Mouse (Mus musculus): Measurements from ENCODE around the gene Rnf208.
"Not testable (repeated sequence)": the region's sequence is repeated elsewhere in the genome, so short reads cannot be mapped to it uniquely, and the experiment has no call there.

Rnf208 gene

DNA sequence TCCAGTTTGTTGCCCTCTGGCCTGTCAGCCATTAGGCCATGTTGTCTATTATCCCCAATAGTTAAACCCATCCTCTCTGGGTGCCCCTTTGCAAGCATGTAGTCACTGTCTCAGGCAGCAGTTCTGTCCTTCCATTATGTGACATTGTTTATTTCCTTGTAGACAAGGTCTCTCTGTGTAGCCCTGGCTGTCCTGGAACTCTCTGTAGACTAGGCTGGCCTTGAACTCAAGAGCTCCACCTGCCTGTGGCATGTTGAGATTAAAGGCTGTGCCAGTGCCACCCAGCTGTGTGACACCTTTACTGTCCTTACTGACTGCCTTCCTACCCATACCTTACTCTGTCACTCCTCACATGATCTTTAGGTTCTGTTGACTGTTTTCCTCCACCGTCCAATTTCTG is 10.3 kb downstream of the Rnf208 start:
- DNase-seq, result no peak

DNA sequence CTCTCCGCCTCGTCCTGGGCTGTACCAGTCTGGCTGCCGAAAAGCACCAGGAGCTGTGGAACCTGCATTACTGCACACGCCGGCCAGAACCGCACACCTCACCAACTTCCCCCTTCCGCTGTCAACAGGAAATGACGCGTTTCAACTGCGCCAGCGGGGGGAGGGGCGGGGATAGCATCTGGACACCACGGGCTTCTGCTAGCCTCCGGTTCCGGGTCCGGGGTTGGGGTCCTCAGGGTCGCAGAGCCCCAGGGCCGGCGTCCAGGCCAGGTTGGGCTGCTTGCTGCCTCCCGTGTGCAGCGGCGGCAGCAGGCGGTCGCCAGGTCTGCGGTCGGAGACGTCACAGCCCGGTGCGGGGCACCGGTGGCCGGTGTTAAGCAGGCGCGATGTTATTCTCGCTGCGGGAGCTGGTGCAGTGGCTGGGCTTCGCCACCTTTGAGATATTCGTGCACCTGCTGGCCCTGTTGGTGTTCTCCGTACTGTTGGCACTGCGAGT is 13.3 kb downstream of the Rnf208 start, which contains the start of gene Tmem203:
TSS of gene Tmem203 (plus strand) at position 156 of the 496 bp plus-strand sequence.
- DNase-seq, result peak; percentile 86

DNA sequence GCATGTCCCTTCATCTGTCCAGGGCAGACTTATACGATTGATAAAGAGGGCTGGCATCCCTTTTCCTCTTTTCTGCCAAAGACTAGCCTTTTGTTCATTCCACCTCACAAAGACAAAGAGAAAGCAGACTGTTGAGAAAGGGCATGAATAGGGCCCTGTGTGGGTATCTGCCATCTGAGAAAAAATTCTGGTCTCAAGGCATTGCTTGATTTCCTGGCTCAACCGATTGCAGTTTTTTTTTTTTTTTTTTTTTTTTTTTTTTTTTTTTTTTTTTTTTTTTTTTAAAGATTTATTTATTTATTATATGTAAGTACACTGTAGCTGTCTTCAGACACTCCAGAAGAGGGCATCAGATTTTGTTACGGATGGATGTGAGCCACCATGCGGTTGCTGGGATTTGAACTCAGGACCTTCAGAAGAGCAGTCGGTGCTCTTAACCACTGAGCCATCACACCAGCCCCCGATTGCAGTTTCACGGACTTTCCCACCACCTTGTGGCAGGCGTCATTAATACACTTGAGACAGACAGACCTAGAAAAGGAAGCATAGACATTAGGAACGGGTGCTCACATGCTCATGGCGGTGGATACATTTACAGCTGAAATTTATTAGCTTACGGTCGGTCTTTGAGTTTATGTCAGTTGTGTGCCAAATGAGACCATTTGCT is 14.5 kb downstream of the Rnf208 start:
- not testable (repeated sequence) for DNase-seq

DNA sequence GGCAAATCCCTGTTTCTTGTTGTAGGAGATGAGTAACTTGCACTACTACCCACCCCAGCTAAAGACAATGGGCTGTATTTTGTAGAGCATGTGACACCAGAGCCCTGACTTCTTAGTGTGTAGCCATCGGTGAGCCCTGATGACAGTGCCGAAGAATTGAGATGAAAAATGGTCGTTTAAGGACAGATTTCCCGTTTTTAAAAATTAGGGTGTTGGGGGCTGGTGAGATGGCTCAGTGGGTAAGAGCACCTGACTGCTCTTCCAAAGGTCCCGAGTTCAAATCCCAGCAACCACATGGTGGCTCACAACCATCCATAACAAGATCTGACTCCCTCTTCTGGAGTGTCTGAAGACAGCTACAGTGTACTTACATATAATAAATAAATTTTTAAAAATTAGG is 15.2 kb downstream of the Rnf208 start:
- DNase-seq, result not testable (repeated sequence)

DNA sequence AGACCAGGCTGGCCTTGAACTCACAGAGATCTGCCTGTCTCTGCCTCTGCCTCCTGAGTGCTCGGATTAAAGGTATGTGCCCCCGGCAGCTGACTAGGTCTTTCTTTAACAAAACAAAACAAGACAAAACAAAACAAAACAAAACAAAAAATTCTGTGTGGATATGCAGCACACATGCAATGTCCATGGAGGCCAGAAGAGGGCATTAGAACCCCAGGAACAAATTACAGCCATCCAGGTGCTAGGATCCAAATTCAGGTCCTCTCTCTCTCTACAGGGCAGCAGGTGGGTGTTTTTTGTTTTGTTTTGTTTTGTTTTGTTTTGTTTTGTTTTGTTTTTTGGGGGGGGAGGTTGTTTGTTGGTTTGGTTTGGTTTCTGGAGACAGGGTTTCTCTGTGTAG is 16.8 kb downstream of the Rnf208 start:
- DNase-seq, result no peak

DNA sequence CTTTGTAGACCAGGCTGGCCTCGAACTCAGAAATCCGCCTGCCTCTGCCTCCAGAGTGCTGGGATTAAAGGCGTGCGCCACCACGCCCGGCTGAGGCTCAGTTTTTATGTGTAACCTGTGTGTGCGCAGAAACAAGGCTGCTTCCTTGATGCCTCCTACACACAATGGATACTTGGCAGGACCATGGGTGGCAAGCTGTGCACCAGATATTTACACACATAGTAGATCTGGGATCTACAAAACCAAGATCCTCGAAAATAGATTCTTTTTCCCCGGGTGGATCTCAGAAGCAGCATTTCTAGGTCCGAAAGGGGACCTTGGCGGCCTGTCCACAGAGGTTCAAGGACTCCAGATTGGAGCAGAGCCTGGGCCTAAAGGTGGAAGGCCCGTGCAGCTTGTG is 19.8 kb downstream of the Rnf208 start:
- DNase-seq, result peak; percentile 70

DNA sequence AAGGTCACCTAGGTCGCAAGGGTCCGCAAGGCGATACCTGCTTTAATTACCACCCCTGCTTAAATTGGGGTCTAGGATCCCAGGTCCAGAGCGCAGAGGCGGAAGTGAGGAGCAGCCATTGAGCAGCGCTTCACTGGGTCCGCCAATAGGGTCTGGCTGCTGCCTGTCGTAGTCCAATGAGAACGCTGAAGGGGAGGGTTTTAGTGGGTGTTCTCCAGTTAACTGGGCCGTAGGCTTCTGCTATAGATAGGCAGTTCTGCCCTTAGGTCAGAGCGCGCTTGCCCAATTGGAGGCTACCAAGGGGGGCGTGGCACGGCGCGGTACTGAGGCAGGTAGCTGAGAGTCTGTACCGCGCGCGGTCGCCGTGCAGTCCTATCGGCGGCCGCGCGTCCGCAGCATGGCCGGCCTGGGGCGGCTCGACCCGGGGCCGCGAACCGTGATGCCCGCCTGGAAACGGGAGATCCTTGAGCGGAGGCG is 20.3 kb downstream of the Rnf208 start, which contains the start of gene Tprn:
TSS of gene Tprn (plus strand) at position 328 of the 477 bp plus-strand sequence.
- DNase-seq, result peak; percentile 98

DNA sequence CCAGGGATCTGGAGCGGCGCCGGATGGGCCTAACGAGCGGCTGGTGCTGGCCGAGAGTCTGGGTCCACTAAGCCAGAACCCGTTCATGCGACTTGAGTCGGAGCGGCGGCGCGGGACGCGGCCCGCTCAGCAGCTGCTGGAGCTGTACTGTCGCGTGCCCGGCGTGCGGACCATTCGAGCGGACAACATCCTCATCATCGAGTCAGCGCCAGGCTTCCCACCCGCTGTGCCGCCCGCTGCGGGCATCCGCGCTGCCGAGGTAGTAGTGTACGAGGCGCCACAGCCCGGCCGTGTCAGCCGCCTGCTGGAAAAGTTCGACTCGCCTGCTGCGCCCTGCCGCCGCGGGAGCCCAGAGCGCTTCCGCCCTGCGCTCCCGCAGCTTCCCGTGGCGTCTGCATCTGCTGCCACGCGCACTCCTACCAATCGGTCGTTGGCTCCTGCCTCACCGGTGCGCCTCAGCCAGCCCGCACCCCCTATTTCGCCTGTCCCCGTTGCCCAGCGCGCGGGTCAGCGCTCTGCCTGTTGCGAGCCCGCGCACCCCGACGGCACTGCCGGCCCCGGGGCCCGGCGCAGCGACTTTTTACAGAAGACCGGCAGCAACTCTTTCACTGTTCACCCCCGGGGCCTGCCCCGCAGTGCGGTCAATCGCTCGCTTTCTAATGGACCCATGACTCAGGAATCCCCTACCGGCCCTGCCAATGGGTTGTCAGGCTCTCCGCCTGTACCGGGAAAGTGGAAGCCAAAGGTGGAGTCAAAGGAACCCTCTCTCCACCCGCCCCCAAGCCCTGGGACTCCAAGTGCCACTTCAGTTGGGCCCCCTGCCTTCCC is 21.0 kb downstream of the Rnf208 start:
- DNase-seq, result no peak

DNA sequence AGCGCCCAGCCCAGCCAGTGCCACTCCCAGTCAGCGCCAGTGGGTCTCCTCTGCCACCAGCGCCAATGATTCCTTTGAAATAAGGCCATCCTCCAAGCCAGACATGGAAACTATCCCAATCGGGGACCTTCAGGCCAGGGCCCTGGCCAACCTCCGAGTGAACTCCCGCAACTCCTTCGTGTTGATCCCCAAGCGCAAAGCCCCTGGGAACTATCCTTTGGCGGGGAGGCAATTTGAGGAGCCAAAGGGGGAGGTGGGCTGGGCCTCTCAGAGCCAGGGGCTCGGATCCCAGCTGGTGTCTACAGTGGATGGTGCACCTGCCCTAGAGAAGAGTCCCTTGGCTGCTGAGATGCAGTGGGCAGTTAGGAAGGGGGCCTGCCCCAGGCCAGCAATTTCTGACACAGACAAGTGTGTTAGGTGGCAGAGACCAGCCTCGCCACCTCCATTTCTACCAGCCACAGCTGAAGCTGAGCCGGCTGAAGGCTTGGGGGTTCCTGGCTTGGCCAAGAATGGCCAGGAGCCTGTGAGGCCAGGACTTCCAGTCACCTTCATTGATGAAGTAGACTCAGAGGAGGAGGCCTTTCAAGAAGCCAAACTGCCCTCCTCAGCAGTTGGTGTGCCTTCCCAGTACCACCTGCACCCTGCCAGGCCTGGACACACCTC is 21.7 kb downstream of the Rnf208 start:
- no peak for DNase-seq

DNA sequence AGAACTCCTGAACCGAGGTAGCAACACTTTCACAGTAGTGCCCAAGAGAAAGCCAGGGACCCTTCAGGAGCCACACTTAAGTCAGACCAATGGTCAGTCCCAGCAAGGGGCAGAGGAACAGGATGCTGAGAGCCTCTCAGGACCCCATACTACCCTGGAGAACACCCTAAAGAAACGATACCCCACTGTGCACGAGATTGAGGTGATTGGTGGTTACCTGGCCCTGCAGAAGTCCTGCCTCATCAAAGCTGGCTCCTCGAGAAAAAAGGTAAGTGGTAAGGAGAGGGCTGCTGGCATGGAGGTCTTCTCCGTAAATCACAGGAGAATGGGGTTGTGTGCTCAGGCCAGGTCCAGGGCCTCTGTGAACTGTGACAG is 22.2 kb downstream of the Rnf208 start:
- DNase-seq, result no peak

DNA sequence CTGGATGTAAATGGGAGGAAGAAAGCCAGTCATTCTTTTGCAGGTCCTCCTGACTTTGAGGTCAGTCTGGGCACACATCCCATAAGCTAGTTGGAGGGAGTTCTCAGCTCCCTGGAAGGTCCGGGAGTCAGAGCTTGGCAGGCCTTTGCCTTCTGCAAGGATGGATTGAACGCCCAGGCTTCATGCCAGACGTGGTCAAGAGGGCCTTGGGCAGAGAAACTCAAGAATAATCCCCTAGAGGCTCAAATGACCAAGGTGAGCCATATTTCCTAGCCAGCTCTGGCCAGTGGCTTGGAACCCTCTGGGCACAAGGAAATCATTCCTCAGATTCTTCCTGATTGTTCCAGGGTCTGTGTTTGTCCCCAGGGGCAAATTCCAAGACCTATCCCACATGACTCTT is 22.8 kb downstream of the Rnf208 start:
- DNase-seq, result no peak

DNA sequence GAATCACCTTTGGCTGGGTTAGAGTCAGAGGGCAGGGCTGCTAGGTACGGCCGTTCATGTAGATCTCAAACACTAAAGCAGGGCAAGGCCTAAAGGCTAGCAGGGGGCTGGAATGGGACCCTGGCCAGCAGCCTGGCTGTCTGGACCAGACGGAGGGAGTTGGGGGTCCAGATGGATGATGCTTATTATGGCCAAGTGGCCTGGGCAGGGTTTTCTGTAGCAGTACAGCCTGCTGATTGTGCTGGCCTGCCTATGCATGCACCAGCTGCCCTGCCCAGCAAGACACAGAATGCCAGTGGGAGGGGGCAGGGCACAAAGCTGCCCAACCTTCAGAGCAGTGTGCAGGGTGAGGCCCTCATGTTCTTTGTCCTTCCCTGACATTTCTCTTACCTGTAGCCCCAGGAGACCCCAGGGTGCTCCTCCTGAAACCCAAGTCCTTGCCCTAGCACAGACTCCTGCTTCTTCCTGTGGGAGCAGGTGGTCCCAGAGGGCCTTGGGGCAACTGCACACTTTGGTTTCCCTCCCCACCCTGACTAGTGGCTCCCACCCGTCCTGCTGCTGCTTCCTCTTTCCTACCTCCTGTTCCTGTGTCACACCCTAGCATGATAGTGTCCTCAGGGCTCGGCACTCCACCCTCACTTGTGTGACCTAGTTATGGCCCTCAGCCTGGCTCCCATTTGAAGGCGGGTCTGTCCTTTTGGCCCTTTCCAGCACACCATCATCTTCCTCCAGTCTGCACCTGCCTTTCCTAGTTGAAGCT is 24.0 kb downstream of the Rnf208 start:
- peak; percentile 81 for DNase-seq

DNA sequence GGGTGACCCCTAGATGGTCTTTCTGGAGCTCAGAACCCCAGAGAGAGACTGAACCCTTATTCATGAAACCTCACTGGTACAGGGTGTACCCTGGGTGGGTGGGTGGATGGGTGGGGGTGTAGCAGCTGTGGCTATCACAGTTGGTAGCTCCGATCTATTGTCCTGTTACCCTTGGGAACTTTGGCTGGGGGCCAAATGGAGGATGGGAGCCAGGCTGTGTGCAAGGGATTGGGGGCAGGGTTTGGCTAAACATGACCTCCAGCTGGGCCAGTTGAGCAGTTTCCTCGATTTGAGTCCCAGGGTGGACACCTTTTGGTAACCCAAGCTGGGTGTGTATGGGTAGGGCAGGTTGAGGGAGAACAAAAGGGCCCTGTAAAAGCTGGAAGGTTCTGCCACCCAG is 24.7 kb downstream of the Rnf208 start:
- peak; percentile 90 for DNase-seq

DNA sequence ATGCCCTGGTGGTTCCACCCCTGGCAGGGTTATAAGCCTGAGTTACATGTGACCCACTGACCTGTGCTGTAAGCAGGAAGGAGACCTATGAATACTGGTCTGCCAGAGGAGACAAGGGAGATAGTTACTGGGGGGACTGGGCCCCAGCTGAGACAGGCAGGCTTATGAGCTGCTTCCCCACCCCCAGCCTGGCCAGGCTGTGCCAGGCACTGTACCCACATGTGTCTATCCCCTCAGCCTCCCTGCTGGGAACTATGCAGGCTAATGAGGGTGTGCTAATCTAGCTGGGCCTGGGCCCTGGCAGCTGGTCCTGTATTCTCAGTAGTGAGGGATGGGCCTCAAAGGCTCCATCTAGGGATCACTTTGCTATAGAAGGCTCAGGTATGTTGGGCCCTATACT is 25.2 kb downstream of the Rnf208 start:
- peak; percentile 88 for DNase-seq

DNA sequence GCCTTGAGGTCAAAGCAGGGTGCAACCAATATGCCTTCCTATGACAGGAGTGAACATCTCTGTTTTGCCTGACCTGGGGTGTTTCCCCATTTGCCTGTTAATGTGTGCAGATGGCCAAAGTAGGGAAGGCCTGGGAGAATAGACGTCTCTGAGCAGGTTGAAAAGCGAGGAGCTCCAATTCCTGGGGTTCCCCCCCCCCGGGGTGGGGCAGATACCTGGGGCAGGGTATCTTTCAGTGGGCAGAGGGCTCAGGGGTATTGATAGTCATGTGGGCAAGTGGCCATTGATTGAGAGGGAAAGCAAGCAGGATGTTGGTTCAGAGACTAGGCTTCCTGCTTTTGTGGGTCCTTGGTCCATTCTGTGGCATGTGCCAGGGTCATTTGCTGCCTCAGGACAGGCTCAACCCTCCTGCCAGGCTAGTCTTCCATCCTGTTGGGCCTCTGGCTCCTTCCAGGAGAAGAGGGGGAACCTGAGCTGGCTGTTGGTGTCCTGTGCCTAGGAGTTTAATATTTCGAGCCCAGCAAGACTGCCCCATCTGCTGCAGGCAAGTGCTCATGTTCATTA is 25.8 kb downstream of the Rnf208 start:
- DNase-seq, result no peak

DNA sequence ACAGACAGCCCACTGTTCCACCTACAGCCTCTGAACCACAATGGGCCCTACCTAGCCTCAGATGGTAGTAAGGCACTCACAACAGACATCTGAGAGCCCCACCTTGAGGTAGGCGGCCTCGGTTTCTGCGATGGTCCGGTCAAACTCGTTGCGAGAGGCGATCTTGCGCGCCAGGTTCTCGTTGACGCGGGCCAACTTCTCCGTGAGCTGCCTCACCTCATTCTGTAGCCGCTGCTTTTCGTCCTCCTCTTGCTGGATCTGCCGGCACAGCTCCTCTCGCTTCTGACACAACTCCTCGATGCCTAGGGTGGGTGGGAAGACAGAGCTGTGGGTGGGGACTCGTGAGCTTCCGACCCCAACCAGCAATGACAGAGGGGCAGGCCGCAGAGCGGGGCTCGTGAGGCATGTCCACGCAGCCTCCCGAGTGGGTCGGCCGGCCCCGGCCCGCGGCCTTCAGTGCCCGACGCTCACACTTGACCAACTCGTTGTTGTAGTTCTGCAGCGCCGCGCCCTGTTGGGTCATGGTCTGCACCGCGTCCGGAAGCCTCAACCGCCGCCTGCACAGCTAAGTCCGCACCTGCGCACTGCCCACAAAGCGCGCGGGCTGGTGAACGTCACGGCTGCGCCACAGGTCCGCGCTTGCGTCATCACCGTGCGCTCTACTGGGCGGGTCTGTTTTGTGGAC is 29.9 kb downstream of the Rnf208 start, which contains the start of the genes Ssna1 and Anapc2:
TSS of gene Ssna1 (minus strand) at position 612 of the 685 bp plus-strand sequence.
TSS of gene Anapc2 (plus strand) at position 652 of the 685 bp plus-strand sequence.
- peak; percentile 97 for DNase-seq

DNA sequence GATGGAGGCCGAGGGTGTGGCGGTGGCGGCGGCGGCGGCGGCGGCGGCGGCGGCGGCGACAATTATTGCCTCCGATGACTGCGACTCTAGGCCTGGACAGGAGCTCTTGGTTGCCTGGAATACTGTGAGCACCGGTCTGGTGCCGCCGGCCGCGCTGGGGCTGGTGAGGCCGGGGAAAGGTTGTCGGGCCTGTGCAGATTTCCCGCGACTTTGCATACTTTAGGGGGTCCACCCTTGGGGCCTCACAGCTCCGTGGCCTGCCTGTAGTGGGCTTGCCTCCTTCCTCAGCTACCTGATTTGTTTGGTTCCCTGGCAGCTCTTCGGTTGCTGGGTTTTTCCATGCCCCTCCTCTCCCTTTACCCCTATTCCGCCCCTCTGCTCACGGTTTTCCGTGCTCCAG is 30.5 kb downstream of the Rnf208 start:
- DNase-seq, result no peak

DNA sequence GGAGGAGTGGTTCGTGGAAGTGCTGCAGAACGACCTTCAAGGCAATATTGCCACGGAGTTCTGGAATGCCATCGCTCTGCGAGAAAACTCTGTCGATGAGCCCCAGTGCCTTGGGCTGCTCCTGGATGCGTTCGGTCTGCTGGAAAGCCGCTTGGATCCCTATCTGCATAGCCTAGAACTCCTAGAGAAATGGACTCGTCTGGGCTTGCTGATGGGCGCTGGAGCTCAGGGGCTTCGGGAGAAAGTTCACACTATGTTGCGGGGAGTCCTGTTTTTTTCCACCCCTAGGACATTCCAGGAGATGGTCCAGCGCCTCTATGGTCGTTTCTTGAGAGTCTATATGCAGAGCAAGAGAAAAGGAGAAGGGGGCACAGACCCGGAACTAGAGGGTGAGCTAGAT is 31.0 kb downstream of the Rnf208 start:
- no peak for DNase-seq

DNA sequence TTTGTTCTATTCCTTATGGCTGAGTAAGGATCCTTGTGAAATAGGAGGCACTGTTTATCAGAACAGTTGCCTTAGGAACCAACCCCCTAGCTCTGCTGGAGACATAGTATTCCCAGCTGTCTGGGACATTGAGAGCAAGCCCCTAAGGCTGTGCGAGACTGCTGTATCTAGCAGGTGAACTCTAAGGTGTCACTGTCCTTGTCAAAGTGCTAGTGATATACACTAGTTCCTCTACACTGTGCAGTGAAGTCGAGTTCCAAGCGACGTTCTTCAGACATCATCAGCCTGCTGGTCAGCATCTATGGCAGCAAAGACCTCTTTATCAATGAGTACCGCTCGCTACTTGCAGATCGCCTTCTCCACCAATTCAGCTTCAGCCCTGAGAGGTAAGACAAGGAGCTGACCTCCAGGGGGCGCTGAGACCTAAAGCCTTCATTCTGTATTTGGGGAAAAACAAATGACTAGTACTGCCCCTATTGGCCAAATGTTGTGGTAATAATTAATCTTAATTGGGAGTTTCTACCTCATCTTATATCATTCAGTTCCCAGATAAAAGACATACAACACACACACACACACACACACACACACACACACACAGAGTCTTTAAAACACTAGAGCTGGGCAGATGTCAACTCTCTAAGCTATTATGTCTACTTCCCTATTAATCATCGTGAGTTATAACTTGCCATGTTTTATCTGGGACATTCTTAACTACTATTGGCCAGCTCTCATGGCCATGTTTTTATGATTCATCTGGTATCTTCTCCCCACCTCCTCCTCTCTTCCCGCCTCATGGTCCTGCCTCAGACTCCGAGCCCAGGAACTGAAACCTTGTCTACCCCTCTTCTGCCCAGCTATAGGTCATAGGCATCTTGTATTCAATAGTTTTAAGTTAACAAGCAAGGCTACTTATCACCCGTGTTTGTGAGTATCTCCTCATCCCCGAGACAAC is 37.1 kb downstream of the Rnf208 start:
- DNase-seq, result no peak

DNA sequence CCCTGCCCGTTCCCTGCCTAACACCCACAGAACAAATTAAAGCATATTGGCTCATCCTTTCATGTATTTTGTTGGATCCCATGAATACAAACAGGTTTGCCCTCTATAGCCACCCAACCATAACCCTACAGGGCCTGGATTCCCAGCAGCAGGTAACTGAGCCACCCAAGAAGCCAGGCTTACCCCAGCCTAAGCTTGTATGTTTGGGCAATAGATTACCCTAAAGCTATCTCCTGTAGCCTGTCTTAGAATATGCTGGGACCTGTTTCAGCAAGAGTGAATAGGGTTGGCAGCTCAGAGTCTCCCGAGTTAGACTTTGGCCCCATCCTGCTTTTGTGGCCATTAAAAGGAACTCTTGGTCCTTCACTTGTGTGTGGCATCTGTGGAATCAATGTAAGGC is 43.5 kb downstream of the Rnf208 start:
- no peak for DNase-seq

Measured in layer of hippocampus, adult 9-11 months (tissue).